Mouse (Mus musculus) ES-E14 (cell line): ENCODE measurements around the gene Abcc9. TPM values are rescaled to one million over a fixed set of nuclear protein-coding genes. Genes with fewer than 3 reads are reported as not detected.

Source experiments
- DNase-seq: peaks from one replicate; pipeline ENCODE4 v3.0.0-alpha.2; 2013; ENCODE audit warnings: low read depth, low spot score
- H3K27ac ChIP-seq: 2 replicates; pipeline ENCODE4 v1.5.1; 2012; ENCODE audit warnings: low read depth, mild to moderate bottlenecking, low read length, moderate library complexity, mixed read lengths; ENCODE audit not compliant: poor library complexity, insufficient read depth, severe bottlenecking
- H3K36me3 ChIP-seq: 2 replicates; pipeline ENCODE4 v1.6.1; 2012; ENCODE audit warnings: mild to moderate bottlenecking, low read length, moderate library complexity, mixed read lengths; ENCODE audit not compliant: control insufficient read depth, poor library complexity, insufficient read depth, severe bottlenecking
- H3K4me1 ChIP-seq, 2 experiments: fragments of 150-350 bp in 1 of 2; sonication (generic) in 1 of 2; 2 replicates each; pipeline ENCODE4 v1.6.1; 2012; ENCODE audit warnings: low read length in 2 of 2, mild to moderate bottlenecking in 1 of 2, mixed read lengths in 1 of 2; ENCODE audit not compliant: control insufficient read depth in 2 of 2, insufficient read depth in 2 of 2, poor library complexity in 1 of 2
- H3K4me3 ChIP-seq, 2 experiments: fragments of 150-350 bp in 1 of 2; sonication (generic) in 1 of 2; 2 replicates each; pipeline ENCODE4 v1.5.1; 2012; ENCODE audit warnings: low read length in 2 of 2, low read depth in 1 of 2, mild to moderate bottlenecking in 1 of 2, mixed read lengths in 1 of 2; ENCODE audit not compliant: insufficient read depth in 1 of 2, poor library complexity in 1 of 2, severe bottlenecking in 1 of 2
- H3K9ac ChIP-seq: 2 replicates; pipeline ENCODE4 v1.6.1; 2012; ENCODE audit warnings: low read depth, mild to moderate bottlenecking, low read length, mixed read lengths; ENCODE audit not compliant: poor library complexity, insufficient read depth, severe bottlenecking
- H3K9me3 ChIP-seq: fragments of 150-350 bp; sonication (generic); 2 replicates; pipeline ENCODE4 v1.6.1; 2012; ENCODE audit warnings: low read depth, mild to moderate bottlenecking, low read length; ENCODE audit not compliant: control insufficient read depth, insufficient read depth
- CHD2 ChIP-seq: IDR thresholded peaks from 2 replicates; pipeline ENCODE4 v1.6.1; 2014; ENCODE audit warnings: mild to moderate bottlenecking, low read depth, low read length, inconsistent platforms
- HCFC1 ChIP-seq: IDR thresholded peaks from 2 replicates; pipeline ENCODE4 v1.6.1; 2012; ENCODE audit warnings: low read length, inconsistent platforms, borderline replicate concordance; ENCODE audit not compliant: insufficient read depth
- MAFK ChIP-seq: IDR thresholded peaks from 2 replicates; pipeline ENCODE4 v1.6.1; 2014; ENCODE audit warnings: mild to moderate bottlenecking, low read depth, low read length, inconsistent platforms; ENCODE audit not compliant: insufficient read depth
- ZC3H11A ChIP-seq: IDR thresholded peaks from 2 replicates; pipeline ENCODE4 v1.6.1; 2012; ENCODE audit warnings: low read depth, mild to moderate bottlenecking, inconsistent platforms, low read length, borderline replicate concordance
- ZNF384 ChIP-seq: IDR thresholded peaks from 2 replicates; pipeline ENCODE4 v1.6.1; 2012; ENCODE audit warnings: low read depth, low read length, inconsistent platforms
- in situ Hi-C, 2 experiments: fragments of 600-800 bp; cut with MboI; formaldehyde crosslinking; loops; one replicate each; pipeline ENCODE4 v1.15.1; 2025; ENCODE audit warnings: low sequenced_read_pairs in 2 of 2, inconsistent platforms in 1 of 2; ENCODE audit not compliant: unreplicated experiment in 2 of 2
- total RNA-seq: library from RNA; depleted of rRNA; stranded (reverse); fragments of 300-350 nt; gene quantifications from 2 replicates; pipeline ENCODE4 v1.2.3, GENCODE M21; 2012

Abcc9 gene
- total RNA-seq, 1 experiment = 0.13 TPM

DNA sequence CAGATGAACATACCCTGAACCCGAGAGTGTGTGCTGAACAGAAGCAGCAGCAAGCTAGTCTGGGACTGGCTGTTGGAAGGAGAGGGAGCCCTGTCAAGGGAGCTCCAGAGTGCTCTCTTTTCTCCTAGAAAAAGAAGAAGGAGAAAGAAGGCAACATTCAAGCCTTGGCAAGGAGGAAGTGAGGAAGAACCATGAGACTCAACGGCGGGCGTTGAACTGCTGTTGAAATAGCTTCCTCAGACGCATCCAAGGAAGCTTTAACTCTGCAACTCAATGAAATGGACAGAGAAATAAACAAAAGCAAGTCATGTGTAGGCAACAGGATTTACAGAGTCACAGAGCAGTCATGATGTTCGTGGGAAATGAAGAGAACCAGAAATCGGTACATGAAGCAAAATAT is 44.6 kb upstream of the Abcc9 start:
- Histone ChIP-seq H3K9me3 (no peaks in the 10 kb centered on the region), H3K9ac (no peak overlapping the region), H3K4me1 (peaks cover 2 to 19% of the 10 kb centered on the region in 2 experiments; a peak in 3 of 4 replicates), H3K27ac (no peak overlapping the region), H3K4me3 (no peak overlapping the region), H3K36me3 (no peaks in the 10 kb centered on the region)
- TF ChIP-seq ZC3H11A = no peak
- TF ChIP-seq CHD2 = no peak
- no peak for TF ChIP-seq ZNF384
- TF ChIP-seq MAFK = no peak
- TF ChIP-seq HCFC1 = no peak
- DNase-seq = no peak
- in situ Hi-C loops = loop anchor here in 1 of 2 experiments (25.0 kb wide), 1 partner anchor 384 kb away; no protein-coding TSS in a partner anchor

DNA sequence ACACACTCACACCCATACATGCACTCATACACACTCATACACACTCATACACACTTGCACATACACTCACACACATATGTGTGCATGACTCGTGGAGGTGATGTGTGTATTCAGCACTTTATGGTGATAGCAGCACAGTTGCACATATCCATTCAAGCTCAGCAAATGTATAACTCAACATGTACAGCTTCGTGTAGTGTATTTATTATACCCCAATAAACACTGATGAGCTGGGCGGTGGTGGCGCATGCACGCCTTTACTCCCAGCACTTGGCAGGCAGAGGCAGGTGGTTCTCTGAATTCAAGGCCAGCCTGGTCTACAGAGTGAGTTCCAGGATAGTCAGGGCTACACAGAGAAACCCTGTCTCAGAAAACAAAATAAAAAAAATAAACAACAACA is 43.4 kb upstream of the Abcc9 start:
- no peak overlapping the region for H3K27ac ChIP-seq
- H3K9me3 ChIP-seq = no peaks in the 10 kb centered on the region
- in situ Hi-C loops = loop anchor here in 1 of 2 experiments (25.0 kb wide), 1 partner anchor 383 kb away; no protein-coding TSS in a partner anchor
- H3K4me1 ChIP-seq = peaks cover 3 to 18% of the 10 kb centered on the region in 2 experiments; a peak in 3 of 4 replicates
- H3K4me3 ChIP-seq = no peak overlapping the region
- DNase-seq = no peak
- TF ChIP-seq CHD2 (no peak), MAFK (no peak)
- no peaks in the 10 kb centered on the region for H3K36me3 ChIP-seq
- no peak overlapping the region for H3K9ac ChIP-seq

DNA sequence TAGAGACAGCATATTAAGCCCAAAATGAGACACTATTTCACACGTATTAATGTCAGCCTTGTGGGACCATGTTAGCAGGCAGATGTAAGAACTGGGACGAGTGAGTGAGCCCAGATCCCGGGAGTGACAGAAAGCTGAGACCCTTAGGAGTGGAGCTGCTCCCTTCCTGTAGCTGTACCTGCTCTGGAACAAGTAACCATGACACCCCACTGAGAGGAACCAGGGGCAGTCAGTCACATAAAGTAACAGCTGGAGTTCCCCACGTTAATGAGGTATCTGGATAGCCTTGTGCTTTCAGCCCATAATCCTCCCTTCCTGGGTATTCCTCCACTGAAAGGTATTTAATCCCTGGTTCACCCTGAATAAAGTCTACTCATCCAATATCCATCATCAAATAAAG is 41.1 kb upstream of the Abcc9 start:
- no peak overlapping the region for H3K4me3 ChIP-seq
- H3K27ac ChIP-seq = no peak overlapping the region
- DNase-seq = no peak
- in situ Hi-C loops = loop anchor here in 1 of 2 experiments (25.0 kb wide), 1 partner anchor 381 kb away; no protein-coding TSS in a partner anchor
- no peak overlapping the region for H3K9ac ChIP-seq
- TF ChIP-seq ZNF384 = no peak
- TF ChIP-seq HCFC1 = no peak
- TF ChIP-seq ZC3H11A = no peak
- no peak for TF ChIP-seq CHD2
- no peak for TF ChIP-seq MAFK
- H3K36me3 ChIP-seq = no peaks in the 10 kb centered on the region
- H3K9me3 ChIP-seq = no peaks in the 10 kb centered on the region
- H3K4me1 ChIP-seq = peaks cover 3 to 16% of the 10 kb centered on the region in 2 experiments; a peak in 3 of 4 replicates

DNA sequence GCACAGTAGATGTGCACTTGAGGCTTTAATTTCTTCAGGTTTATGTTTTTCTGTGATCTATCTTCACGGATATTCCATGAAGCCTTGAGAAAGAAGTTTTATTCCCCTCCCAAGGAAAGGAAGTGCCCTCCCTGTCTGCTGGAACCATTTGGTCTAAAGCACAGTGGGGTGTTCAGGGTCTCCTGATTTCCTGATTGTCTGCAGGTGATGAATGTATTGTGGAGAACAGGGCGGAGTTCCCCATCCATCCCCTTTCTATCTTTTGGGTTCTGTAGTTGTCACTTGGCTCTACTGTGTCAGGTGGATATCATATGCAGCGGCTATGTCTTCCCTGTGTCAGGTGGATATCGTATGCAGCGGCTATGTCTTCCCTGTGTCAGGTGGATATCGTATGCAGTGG is 39.6 kb upstream of the Abcc9 start:
- no peak for DNase-seq
- H3K27ac ChIP-seq = no peak overlapping the region
- H3K36me3 ChIP-seq = no peaks in the 10 kb centered on the region
- no peak overlapping the region for H3K9ac ChIP-seq
- H3K4me3 ChIP-seq = no peak overlapping the region
- in situ Hi-C loops = loop anchor here in 1 of 2 experiments (25.0 kb wide), 1 partner anchor 379 kb away; no protein-coding TSS in a partner anchor
- H3K9me3 ChIP-seq = no peaks in the 10 kb centered on the region
- peaks cover 3 to 18% of the 10 kb centered on the region in 2 experiments; a peak in 3 of 4 replicates for H3K4me1 ChIP-seq
- TF ChIP-seq MAFK (no peak), ZNF384 (no peak), CHD2 (no peak), HCFC1 (no peak), ZC3H11A (no peak)

DNA sequence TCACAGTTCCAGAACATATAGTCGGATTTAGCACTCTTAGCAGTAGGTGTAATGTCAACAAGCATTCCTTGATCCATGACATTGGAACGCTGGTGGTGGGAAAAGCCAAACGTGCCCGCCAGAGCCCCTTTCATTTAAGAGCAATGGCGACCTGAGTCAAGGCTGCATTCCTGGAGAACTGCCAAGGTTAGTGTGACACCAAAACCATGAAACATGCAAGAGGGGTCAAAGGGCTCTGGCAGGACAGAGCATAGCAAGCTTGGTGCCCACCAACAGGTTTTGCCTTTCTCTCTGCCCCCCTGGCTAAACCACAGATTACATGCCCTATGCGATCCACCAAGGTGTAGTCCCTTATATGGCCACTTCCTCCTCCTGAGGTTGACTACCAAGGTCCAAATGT is 36.5 kb upstream of the Abcc9 start:
- Histone ChIP-seq H3K27ac (no peak overlapping the region), H3K9me3 (no peaks in the 10 kb centered on the region), H3K9ac (no peak overlapping the region), H3K4me3 (no peak overlapping the region), H3K4me1 (peaks cover 3 to 17% of the 10 kb centered on the region in 2 experiments; a peak in 3 of 4 replicates), H3K36me3 (no peaks in the 10 kb centered on the region)
- TF ChIP-seq CHD2 (no peak), ZNF384 (no peak), ZC3H11A (no peak), MAFK (no peak), HCFC1 (no peak)
- no peak for DNase-seq
- in situ Hi-C loops = loop anchor here in 1 of 2 experiments (25.0 kb wide), 1 partner anchor 376 kb away; no protein-coding TSS in a partner anchor
